Mouse (Mus musculus): ENCODE results near the gene Pofut1. TPM values are rescaled to one million over a fixed set of nuclear protein-coding genes. Genes with fewer than 3 reads are reported as not detected.

Gene Pofut1
- polyA plus RNA-seq, 1 experiment = 14.3 TPM

DNA sequence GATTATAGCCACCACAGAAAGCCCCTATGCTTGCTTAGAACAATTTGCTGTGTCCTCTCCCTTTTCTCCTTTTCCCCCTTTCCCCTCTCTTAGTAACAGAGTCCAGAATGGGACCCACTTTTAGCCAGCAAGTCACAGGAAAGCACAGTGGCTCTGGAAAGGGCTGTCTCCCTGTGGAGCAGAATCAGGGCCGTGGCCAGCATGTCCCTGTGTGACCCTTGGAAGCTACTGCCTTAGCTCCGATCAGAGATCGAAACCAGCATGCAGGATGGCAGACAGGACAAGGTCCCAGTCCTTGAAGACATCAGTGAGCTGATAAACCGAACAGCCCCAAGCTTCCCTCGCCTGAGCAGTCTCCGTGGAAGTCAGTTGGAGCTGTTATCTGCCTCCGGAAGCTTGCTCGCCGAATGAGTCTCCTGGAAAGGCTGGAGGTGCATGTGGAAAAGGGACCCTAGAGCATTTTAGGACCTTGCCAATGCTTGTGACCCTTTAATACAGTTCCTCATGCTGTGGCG lies 23.4 kb upstream of the Pofut1 start:
- no peaks in the 10 kb centered on the region for H3K79me3 ChIP-seq (ENCODE audit: low read depth)
- H3K79me2 ChIP-seq (ENCODE audit: control insufficient read depth, insufficient read depth) = no peaks in the 10 kb centered on the region
- H3ac ChIP-seq (ENCODE audit: control insufficient read depth, insufficient read length, low read depth) = no peak overlapping the region
- H3K27me3 ChIP-seq (ENCODE audit: control insufficient read depth, insufficient read depth, insufficient read length) = no peaks in the 10 kb centered on the region
- no peak overlapping the region for H3K4me3 ChIP-seq (ENCODE audit: insufficient read depth, poor library complexity, severe bottlenecking)
- H3K36me3 ChIP-seq (ENCODE audit: control insufficient read depth, insufficient read depth) = no peaks in the 10 kb centered on the region
- TF ChIP-seq MYOG (IDR thresholded peaks at IDR 0.05; ENCODE audit: control insufficient read depth, extremely low read depth, insufficient read length) (no peak), MAX (IDR thresholded peaks at IDR 0.05) (no peak), CEBPB (IDR thresholded peaks at IDR 0.05; ENCODE audit: low read depth) (no peak), CTCF (IDR thresholded peaks at IDR 0.05; ENCODE audit: control insufficient read depth, insufficient read depth, insufficient read length) (no peak), FOSL1 (IDR thresholded peaks at IDR 0.05; ENCODE audit: insufficient read depth, low read length, poor library complexity, severe bottlenecking) (no peak), USF1 (IDR thresholded peaks at IDR 0.05; ENCODE audit: low read depth) (no peak), MYOD1 (IDR thresholded peaks at IDR 0.05; ENCODE audit: control insufficient read depth, insufficient read length, low read depth) (no peak)

- no peaks in the 10 kb centered on the region for H3K36me3 ChIP-seq (ENCODE audit: control insufficient read depth, insufficient read depth)
- no peak overlapping the region for H3K4me3 ChIP-seq (ENCODE audit: insufficient read depth, poor library complexity, severe bottlenecking)
- H3K27me3 ChIP-seq (ENCODE audit: control insufficient read depth, insufficient read depth, insufficient read length) = no peaks in the 10 kb centered on the region
- H3K79me3 ChIP-seq (ENCODE audit: low read depth) = no peaks in the 10 kb centered on the region
- no peak for TF ChIP-seq CEBPB (IDR thresholded peaks at IDR 0.05; ENCODE audit: low read depth)
- TF ChIP-seq CTCF (IDR thresholded peaks at IDR 0.05; ENCODE audit: control insufficient read depth, insufficient read depth, insufficient read length) = no peak
- no peak for TF ChIP-seq MAX (IDR thresholded peaks at IDR 0.05)
- TF ChIP-seq MYOG (IDR thresholded peaks at IDR 0.05; ENCODE audit: control insufficient read depth, extremely low read depth, insufficient read length) = no peak
- TF ChIP-seq FOSL1 (IDR thresholded peaks at IDR 0.05; ENCODE audit: insufficient read depth, low read length, poor library complexity, severe bottlenecking) = no peak
- no peaks in the 10 kb centered on the region for H3K79me2 ChIP-seq (ENCODE audit: control insufficient read depth, insufficient read depth)
- no peak overlapping the region for H3ac ChIP-seq (ENCODE audit: control insufficient read depth, insufficient read length, low read depth)
Measured at GRCm38 (mm10) chr2:153218516-153218915, 22.8 kb upstream of the Pofut1 start.

GRCm38 (mm10) chr2:153221620-153222019 lies 19.7 kb upstream of the Pofut1 start:
- H3K79me3 ChIP-seq (ENCODE audit: low read depth) = no peaks in the 10 kb centered on the region
- no peaks in the 10 kb centered on the region for H3K36me3 ChIP-seq (ENCODE audit: control insufficient read depth, insufficient read depth)
- H3K27me3 ChIP-seq (ENCODE audit: control insufficient read depth, insufficient read depth, insufficient read length) = no peaks in the 10 kb centered on the region
- no peak overlapping the region for H3ac ChIP-seq (ENCODE audit: control insufficient read depth, insufficient read length, low read depth)
- H3K4me3 ChIP-seq (ENCODE audit: insufficient read depth, poor library complexity, severe bottlenecking) = no peak overlapping the region
- H3K79me2 ChIP-seq (ENCODE audit: control insufficient read depth, insufficient read depth) = no peaks in the 10 kb centered on the region
- no peak for TF ChIP-seq USF1 (IDR thresholded peaks at IDR 0.05; ENCODE audit: low read depth)
- no peak for TF ChIP-seq CTCF (IDR thresholded peaks at IDR 0.05; ENCODE audit: control insufficient read depth, insufficient read depth, insufficient read length)
- TF ChIP-seq MYOG (IDR thresholded peaks at IDR 0.05; ENCODE audit: control insufficient read depth, extremely low read depth, insufficient read length) = no peak
- TF ChIP-seq MAX (IDR thresholded peaks at IDR 0.05) = no peak

GRCm38 (mm10) chr2:153222130-153222529 lies 19.2 kb upstream of the Pofut1 start:
- Histone ChIP-seq H3K4me3 (ENCODE audit: insufficient read depth, poor library complexity, severe bottlenecking) (no peak overlapping the region), H3ac (ENCODE audit: control insufficient read depth, insufficient read length, low read depth) (no peak overlapping the region), H3K79me2 (ENCODE audit: control insufficient read depth, insufficient read depth) (no peaks in the 10 kb centered on the region), H3K27me3 (ENCODE audit: control insufficient read depth, insufficient read depth, insufficient read length) (no peaks in the 10 kb centered on the region), H3K79me3 (ENCODE audit: low read depth) (no peaks in the 10 kb centered on the region), H3K36me3 (ENCODE audit: control insufficient read depth, insufficient read depth) (peaks cover 1% of the 10 kb centered on the region)
- TF ChIP-seq CTCF (IDR thresholded peaks at IDR 0.05; ENCODE audit: control insufficient read depth, insufficient read depth, insufficient read length) = no peak
- no peak for TF ChIP-seq MYOD1 (IDR thresholded peaks at IDR 0.05; ENCODE audit: control insufficient read depth, insufficient read length, low read depth)
- TF ChIP-seq CEBPB (IDR thresholded peaks at IDR 0.05; ENCODE audit: low read depth) = no peak
- no peak for TF ChIP-seq USF1 (IDR thresholded peaks at IDR 0.05; ENCODE audit: low read depth)
- TF ChIP-seq MYOG (IDR thresholded peaks at IDR 0.05; ENCODE audit: control insufficient read depth, extremely low read depth, insufficient read length) = no peak
- TF ChIP-seq FOSL1 (IDR thresholded peaks at IDR 0.05; ENCODE audit: insufficient read depth, low read length, poor library complexity, severe bottlenecking) = no peak
- TF ChIP-seq MAX (IDR thresholded peaks at IDR 0.05) = no peak

GRCm38 (mm10) chr2:153222566-153222965 lies 18.8 kb upstream of the Pofut1 start:
- H3K27me3 ChIP-seq (ENCODE audit: control insufficient read depth, insufficient read depth, insufficient read length) = no peaks in the 10 kb centered on the region
- H3K79me3 ChIP-seq (ENCODE audit: low read depth) = no peaks in the 10 kb centered on the region
- H3K4me3 ChIP-seq (ENCODE audit: insufficient read depth, poor library complexity, severe bottlenecking) = no peak overlapping the region
- H3K79me2 ChIP-seq (ENCODE audit: control insufficient read depth, insufficient read depth) = no peaks in the 10 kb centered on the region
- no peak for TF ChIP-seq USF1 (IDR thresholded peaks at IDR 0.05; ENCODE audit: low read depth)
- TF ChIP-seq MYOD1 (IDR thresholded peaks at IDR 0.05; ENCODE audit: control insufficient read depth, insufficient read length, low read depth) = no peak
- H3ac ChIP-seq (ENCODE audit: control insufficient read depth, insufficient read length, low read depth) = no peak overlapping the region
- peaks cover 5% of the 10 kb centered on the region for H3K36me3 ChIP-seq (ENCODE audit: control insufficient read depth, insufficient read depth)

- no peaks in the 10 kb centered on the region for H3K79me3 ChIP-seq (ENCODE audit: low read depth)
- peaks cover 25% of the 10 kb centered on the region for H3K36me3 ChIP-seq (ENCODE audit: control insufficient read depth, insufficient read depth)
- TF ChIP-seq MAX (IDR thresholded peaks at IDR 0.05) = no peak
- TF ChIP-seq USF1 (IDR thresholded peaks at IDR 0.05; ENCODE audit: low read depth) = no peak
- TF ChIP-seq CEBPB (IDR thresholded peaks at IDR 0.05; ENCODE audit: low read depth) = no peak
- TF ChIP-seq MYOD1 (IDR thresholded peaks at IDR 0.05; ENCODE audit: control insufficient read depth, insufficient read length, low read depth) = no peak
- TF ChIP-seq FOSL1 (IDR thresholded peaks at IDR 0.05; ENCODE audit: insufficient read depth, low read length, poor library complexity, severe bottlenecking) = no peak
- no peak for TF ChIP-seq MYOG (IDR thresholded peaks at IDR 0.05; ENCODE audit: control insufficient read depth, extremely low read depth, insufficient read length)
- no peak for TF ChIP-seq CTCF (IDR thresholded peaks at IDR 0.05; ENCODE audit: control insufficient read depth, insufficient read depth, insufficient read length)
- H3K79me2 ChIP-seq (ENCODE audit: control insufficient read depth, insufficient read depth) = no peaks in the 10 kb centered on the region
- H3ac ChIP-seq (ENCODE audit: control insufficient read depth, insufficient read length, low read depth) = no peak within 1 kb of the TSS
- no peak within 1 kb of the TSS for H3K4me3 ChIP-seq (ENCODE audit: insufficient read depth, poor library complexity, severe bottlenecking)
- H3K27me3 ChIP-seq (ENCODE audit: control insufficient read depth, insufficient read depth, insufficient read length) = no peaks in the 10 kb centered on the region
Measured at GRCm38 (mm10) chr2:153224946-153225594, 16.3 kb upstream of the Pofut1 start, which contains the start of gene Tspyl3. TSS of gene Tspyl3 (minus strand) at chr2:153225441.
